Mouse (Mus musculus): ENCODE results near the gene Aggf1. TPM values are rescaled to one million over a fixed set of nuclear protein-coding genes. Genes with fewer than 3 reads are reported as not detected.
"Not testable (repeated sequence)": the region's sequence is repeated elsewhere in the genome, so short reads cannot be mapped to it uniquely, and the experiment has no call there.

The Aggf1 gene
- total and polyA plus RNA-seq, 2 experiments from 2014 or later, result 16.6 to 17.9 TPM

DNA sequence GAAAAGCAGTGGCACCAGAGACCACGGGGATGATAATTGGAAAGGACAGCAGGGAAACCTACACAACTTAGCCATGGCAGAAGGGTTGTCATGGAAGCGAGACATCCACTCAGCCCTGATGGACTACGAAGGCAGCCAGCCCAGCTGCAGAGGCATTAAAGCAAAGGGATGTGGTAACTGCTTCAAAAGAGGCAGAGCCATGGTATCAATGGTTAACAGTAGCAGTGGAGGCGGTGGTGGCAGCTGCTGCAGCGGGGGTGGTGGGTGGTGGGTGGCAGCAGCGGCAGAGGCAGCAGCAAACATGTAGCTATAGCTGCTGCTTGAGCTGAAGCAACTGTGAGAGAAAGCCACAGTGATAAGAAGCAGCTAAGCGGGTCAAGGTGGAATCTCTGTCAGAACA lies 18.1 kb upstream of the Aggf1 start:
- H3K4me1 ChIP-seq (ENCODE audit: control insufficient read depth, insufficient read depth), result no peaks in the 10 kb centered on the region
- no peak overlapping the region for H3K27ac ChIP-seq (ENCODE audit: low read depth)
- TF ChIP-seq CTCF (IDR thresholded peaks at IDR 0.05; ENCODE audit: low read depth), result no peak
- TF ChIP-seq EP300 (IDR thresholded peaks at IDR 0.05; ENCODE audit: low read depth), result no peak
- 80% methylated on average over 7 of the region's 7 CpGs for WGBS
- no peaks in the 10 kb centered on the region for H3K27me3 ChIP-seq (ENCODE audit: control insufficient read depth, insufficient read depth, low read length)
- no peak overlapping the region for H3K4me2 ChIP-seq (ENCODE audit: low read depth, low read length)
- H3K9ac ChIP-seq (replicated peaks; ENCODE audit: low read depth, low read length), result no peak overlapping the region
- ATAC-seq (ENCODE audit: insufficient read depth, low read depth) (no peak), DNase-seq (ENCODE audit: low spot score) (no peak)
- H3K9me3 ChIP-seq (replicated peaks; ENCODE audit: control insufficient read depth, low read length), result peaks cover 23% of the 10 kb centered on the region
- H3K36me3 ChIP-seq (replicated peaks; ENCODE audit: control insufficient read depth, insufficient read depth, low read length), result no peaks in the 10 kb centered on the region
- H3K4me3 ChIP-seq (ENCODE audit: low read depth, low read length), result no peak overlapping the region

DNA sequence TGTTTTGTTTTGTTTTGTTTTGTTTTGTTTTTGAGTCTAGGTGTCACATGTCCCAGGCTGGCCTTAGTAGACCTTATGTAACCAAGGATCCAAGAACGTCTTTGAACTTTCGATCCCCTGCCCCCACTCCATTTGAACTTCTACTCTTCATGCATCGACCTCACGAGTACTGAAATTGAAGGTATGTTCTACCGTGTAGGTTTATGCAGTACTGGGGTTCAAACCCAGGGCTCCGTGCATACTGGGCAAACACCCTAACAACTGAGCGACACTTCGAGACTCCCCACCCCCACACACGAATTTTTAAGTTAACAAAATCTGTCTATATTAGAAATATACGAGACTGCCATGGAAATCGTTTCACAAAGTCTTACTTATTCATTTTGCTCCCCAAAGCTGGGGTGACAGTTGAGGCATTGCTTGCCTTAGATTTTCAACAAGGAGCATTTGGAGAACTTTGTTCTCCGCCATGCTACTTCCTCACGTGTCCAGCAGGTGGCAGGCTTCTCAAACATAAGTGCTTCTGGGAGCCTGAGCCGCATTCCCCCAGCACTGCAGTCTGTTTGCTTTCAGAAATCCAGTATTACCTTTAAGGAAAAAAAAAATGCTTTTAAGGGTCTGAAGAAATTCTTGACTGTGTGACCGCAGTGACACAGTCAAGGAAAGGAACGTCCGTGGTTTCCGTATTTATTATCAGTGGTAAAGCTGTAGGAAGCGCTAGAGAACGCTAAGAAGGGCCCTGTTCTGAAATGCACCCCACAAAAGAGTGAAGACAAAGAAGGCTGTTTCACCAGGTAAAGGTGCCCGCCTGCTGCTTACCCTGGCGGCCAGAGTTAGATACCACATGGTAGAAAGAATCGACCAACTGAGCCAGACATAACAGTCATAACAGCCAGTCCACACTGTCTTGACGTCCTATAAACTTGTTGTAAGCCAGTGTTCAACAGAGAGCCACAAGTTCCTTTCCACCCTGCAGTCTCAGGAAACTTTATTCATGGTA lies 15.0 kb upstream of the Aggf1 start:
- Histone ChIP-seq H3K9me3 (replicated peaks; ENCODE audit: control insufficient read depth, low read length) (peaks cover 2% of the 10 kb centered on the region), H3K36me3 (replicated peaks; ENCODE audit: control insufficient read depth, insufficient read depth, low read length) (no peaks in the 10 kb centered on the region), H3K27me3 (ENCODE audit: control insufficient read depth, insufficient read depth, low read length) (no peaks in the 10 kb centered on the region), H3K4me2 (ENCODE audit: low read depth, low read length) (0 out of 2 replicates have a peak overlapping the region, but pooled peaks have one; percentile 19), H3K9ac (replicated peaks; ENCODE audit: low read depth, low read length) (no peak overlapping the region), H3K4me1 (ENCODE audit: control insufficient read depth, insufficient read depth) (no peaks in the 10 kb centered on the region), H3K4me3 (ENCODE audit: low read depth, low read length) (no peak overlapping the region), H3K27ac (ENCODE audit: low read depth) (no peak overlapping the region)
- DNase-seq (ENCODE audit: low spot score) (peak; percentile 70), ATAC-seq (ENCODE audit: insufficient read depth, low read depth) (no peak; the same call in 1 of the 2 replicates)
- TF ChIP-seq CTCF (IDR thresholded peaks at IDR 0.05; ENCODE audit: low read depth) (peak; percentile 86), EP300 (IDR thresholded peaks at IDR 0.05; ENCODE audit: low read depth) (no peak)
- 31% methylated on average over 24 of the region's 24 CpGs for whole genome bisulfite sequencing

DNA sequence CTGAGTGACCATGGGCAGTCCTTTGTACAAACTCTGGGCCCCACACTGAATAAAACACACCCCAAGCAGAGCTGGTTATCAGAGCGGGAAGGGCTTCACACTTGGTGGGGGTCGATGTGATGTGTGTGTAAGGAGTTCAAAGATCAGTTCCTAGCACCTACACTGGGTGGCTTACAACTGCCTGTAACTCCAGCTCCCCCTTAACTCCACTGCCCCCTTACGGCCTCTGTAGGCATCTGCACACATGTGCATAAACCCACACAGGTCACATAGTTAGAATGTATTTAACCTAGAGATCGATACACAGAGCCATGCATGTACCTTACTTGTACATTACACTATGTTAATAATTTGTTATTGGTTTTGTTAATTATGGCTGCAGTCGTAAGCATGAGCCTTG lies 13.1 kb upstream of the Aggf1 start:
- no peak for ATAC-seq (ENCODE audit: insufficient read depth, low read depth)
- no peak overlapping the region for H3K27ac ChIP-seq (ENCODE audit: low read depth)
- 73% methylated on average over 5 of the region's 5 CpGs for WGBS
- no peaks in the 10 kb centered on the region for H3K4me1 ChIP-seq (ENCODE audit: control insufficient read depth, insufficient read depth)
- H3K27me3 ChIP-seq (ENCODE audit: control insufficient read depth, insufficient read depth, low read length), result no peaks in the 10 kb centered on the region
- TF ChIP-seq CTCF (IDR thresholded peaks at IDR 0.05; ENCODE audit: low read depth), result no peak
- no peak for TF ChIP-seq EP300 (IDR thresholded peaks at IDR 0.05; ENCODE audit: low read depth)
- H3K4me2 ChIP-seq (ENCODE audit: low read depth, low read length), result no peak overlapping the region
- DNase-seq (ENCODE audit: low spot score), result no peak
- no peak overlapping the region for H3K4me3 ChIP-seq (ENCODE audit: low read depth, low read length)
- no peaks in the 10 kb centered on the region for H3K9me3 ChIP-seq (replicated peaks; ENCODE audit: control insufficient read depth, low read length)
- no peaks in the 10 kb centered on the region for H3K36me3 ChIP-seq (replicated peaks; ENCODE audit: control insufficient read depth, insufficient read depth, low read length)
- no peak overlapping the region for H3K9ac ChIP-seq (replicated peaks; ENCODE audit: low read depth, low read length)

DNA sequence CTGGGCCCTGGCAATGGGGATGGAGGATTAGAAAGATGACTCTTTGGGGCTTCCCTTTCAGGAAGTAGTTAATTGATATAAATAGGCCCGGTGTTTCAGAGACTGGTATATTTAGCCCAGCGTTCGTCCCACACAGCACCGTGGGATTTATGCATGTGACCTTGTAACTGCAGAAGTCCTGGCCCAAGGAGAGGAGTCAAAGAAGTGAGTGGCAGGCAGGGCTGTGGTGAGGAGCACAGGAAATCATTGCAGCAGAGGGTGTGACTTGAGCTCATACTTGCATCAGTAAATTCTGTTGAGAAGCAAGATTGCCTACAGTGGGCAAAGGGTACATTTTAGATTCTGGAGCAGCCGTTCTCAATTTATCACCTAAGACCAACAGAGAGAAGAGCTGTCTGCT lies 7.3 kb upstream of the Aggf1 start:
- ATAC-seq (ENCODE audit: insufficient read depth, low read depth) (peak; percentile 68), DNase-seq (ENCODE audit: low spot score) (no peak)
- Histone ChIP-seq H3K4me2 (ENCODE audit: low read depth, low read length) (no peak overlapping the region), H3K27ac (ENCODE audit: low read depth) (no peak overlapping the region), H3K9me3 (replicated peaks; ENCODE audit: control insufficient read depth, low read length) (no peaks in the 10 kb centered on the region), H3K36me3 (replicated peaks; ENCODE audit: control insufficient read depth, insufficient read depth, low read length) (no peaks in the 10 kb centered on the region), H3K4me3 (ENCODE audit: low read depth, low read length) (no peak overlapping the region), H3K4me1 (ENCODE audit: control insufficient read depth, insufficient read depth) (peaks cover 8% of the 10 kb centered on the region; the same call in 1 of the 2 replicates), H3K9ac (replicated peaks; ENCODE audit: low read depth, low read length) (no peak overlapping the region), H3K27me3 (ENCODE audit: control insufficient read depth, insufficient read depth, low read length) (no peaks in the 10 kb centered on the region)
- no peak for TF ChIP-seq EP300 (IDR thresholded peaks at IDR 0.05; ENCODE audit: low read depth)
- no peak for TF ChIP-seq CTCF (IDR thresholded peaks at IDR 0.05; ENCODE audit: low read depth)
- 16% methylated on average over 5 of the region's 5 CpGs for WGBS

DNA sequence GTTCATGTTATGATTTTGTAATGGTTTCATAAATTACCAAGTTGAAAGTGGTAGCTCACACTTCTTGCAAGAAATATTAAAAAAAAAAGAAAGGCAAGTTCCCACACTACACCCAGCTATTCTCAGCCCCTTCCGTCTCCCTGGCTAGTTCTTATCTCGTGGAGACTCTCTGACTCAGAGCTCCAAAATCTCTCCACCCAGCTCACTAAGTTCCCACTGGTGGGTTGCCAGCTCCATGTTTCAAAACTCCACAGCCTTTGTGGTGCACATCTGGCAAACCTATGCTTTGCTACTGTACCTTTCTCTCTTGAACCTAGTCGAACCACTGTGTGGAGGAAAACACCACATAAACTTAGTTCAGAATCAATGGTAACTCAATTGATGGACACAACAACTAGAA lies 3.5 kb upstream of the Aggf1 start:
- ATAC-seq (ENCODE audit: insufficient read depth, low read depth), result no peak

DNA sequence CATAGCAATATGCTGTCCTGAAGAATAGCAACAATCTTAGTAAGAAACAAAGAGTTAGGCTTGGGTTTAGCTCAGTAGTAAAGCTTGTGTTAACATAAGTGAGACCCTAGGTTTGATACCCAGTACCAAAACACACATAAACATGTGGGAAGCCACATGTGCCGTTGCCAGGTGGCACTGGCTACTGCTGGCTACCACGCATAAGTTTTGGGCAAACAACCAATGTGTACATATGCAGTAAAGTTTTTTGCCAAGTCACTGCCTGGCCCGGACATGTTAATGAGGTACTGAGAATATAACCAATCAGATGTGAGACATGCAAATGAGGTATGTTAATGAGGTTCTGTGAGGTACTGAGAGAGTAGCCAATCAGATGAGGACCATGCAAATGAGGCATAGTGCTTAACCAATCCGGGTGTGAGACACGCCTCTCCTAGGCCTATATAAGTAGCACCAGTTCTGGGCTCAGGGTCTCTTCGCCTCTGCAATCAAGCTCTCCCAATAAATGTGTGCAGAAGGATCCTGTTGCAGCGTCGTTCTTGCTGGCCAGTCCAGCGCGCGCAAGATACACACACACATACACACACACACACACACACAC lies 1.6 kb upstream of the Aggf1 start:
- 96% methylated on average over 11 of the region's 11 CpGs for WGBS
- peaks cover 13% of the 10 kb centered on the region for H3K4me1 ChIP-seq (ENCODE audit: control insufficient read depth, insufficient read depth)
- H3K36me3 ChIP-seq (replicated peaks; ENCODE audit: control insufficient read depth, insufficient read depth, low read length); H3K4me3 ChIP-seq (ENCODE audit: low read depth, low read length); H3K27ac ChIP-seq (ENCODE audit: low read depth); ATAC-seq (ENCODE audit: insufficient read depth, low read depth); H3K9me3 ChIP-seq (replicated peaks; ENCODE audit: control insufficient read depth, low read length); H3K27me3 ChIP-seq (ENCODE audit: control insufficient read depth, insufficient read depth, low read length); DNase-seq (ENCODE audit: low spot score); H3K9ac ChIP-seq (replicated peaks; ENCODE audit: low read depth, low read length); H3K4me2 ChIP-seq (ENCODE audit: low read depth, low read length): not testable (repeated sequence)

More for the DNA sequence above, 3.5 kb upstream of the Aggf1 start:
- Histone ChIP-seq H3K27me3 (ENCODE audit: control insufficient read depth, insufficient read depth, low read length) (no peaks in the 10 kb centered on the region), H3K27ac (ENCODE audit: low read depth) (no peak overlapping the region), H3K9ac (replicated peaks; ENCODE audit: low read depth, low read length) (no peak overlapping the region), H3K4me3 (ENCODE audit: low read depth, low read length) (no peak overlapping the region), H3K36me3 (replicated peaks; ENCODE audit: control insufficient read depth, insufficient read depth, low read length) (no peaks in the 10 kb centered on the region), H3K9me3 (replicated peaks; ENCODE audit: control insufficient read depth, low read length) (no peaks in the 10 kb centered on the region), H3K4me2 (ENCODE audit: low read depth, low read length) (no peak overlapping the region), H3K4me1 (ENCODE audit: control insufficient read depth, insufficient read depth) (peaks cover 12% of the 10 kb centered on the region)
- WGBS, result 43% methylated on average over 3 of the region's 3 CpGs
- TF ChIP-seq CTCF (IDR thresholded peaks at IDR 0.05; ENCODE audit: low read depth), result no peak
- TF ChIP-seq EP300 (IDR thresholded peaks at IDR 0.05; ENCODE audit: low read depth), result no peak
- DNase-seq (ENCODE audit: low spot score), result no peak

Measured in heart, postnatal 0 days (tissue).